Mouse (Mus musculus): Measurements from ENCODE around the gene Gm48552.

Gene Gm48552

GRCm38 (mm10) chr10:81419111-81419928, 30.5 kb downstream of the Gm48552 start:
- no peak for DNase-seq (ENCODE audit: low spot score in 2 of 2)

GRCm38 (mm10) chr10:81420191-81420767, 31.5 kb downstream of the Gm48552 start:
- DNase-seq (ENCODE audit: low spot score in 2 of 2): peak in 1 of 2 experiments; percentile 20

DNA sequence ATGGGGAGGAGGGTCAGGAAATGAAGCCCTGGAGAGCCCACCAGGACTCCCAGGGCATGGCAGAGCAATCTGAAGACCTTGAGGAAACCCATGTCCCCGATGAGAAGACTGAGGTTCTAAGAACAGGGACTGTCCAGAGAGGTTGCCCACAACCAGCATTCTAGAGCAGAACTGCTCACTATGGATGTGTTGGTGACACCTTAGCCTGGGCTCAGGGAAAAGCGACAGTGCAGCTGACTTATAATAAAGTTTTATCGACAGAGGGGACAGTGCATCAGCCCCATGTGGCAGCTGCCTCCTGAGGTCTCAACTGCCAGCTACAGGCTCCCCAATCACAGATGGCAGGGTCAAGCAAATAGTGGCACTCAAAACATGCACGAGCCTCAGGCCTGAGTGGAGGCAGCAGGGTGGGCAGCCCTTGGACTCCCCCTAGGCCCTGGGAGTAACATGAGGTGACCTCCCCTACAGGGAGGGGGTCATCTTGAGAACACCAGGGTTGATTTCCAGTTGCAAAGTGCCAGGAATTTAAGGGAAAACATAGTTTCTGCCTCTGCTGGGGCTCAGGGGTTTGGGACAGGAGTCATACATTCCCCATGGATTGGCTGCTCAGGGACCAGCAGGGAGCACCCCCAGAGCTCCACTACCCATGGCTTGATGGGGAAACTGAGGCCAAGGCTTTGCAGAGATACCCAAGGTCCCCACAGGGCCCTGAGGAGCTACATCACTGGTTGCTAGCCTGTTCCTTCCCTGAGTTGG, 32.4 kb downstream of the Gm48552 start:
- DNase-seq (ENCODE audit: low spot score in 2 of 2): peak; percentile 2 to 9

- DNase-seq (ENCODE audit: low spot score in 2 of 2): peak; percentile 56
Observed at GRCm38 (mm10) chr10:81421797-81422100, 32.9 kb downstream of the Gm48552 start.

GRCm38 (mm10) chr10:81422191-81422590, 33.4 kb downstream of the Gm48552 start:
- peak; percentile 20 to 27 for DNase-seq (ENCODE audit: low spot score in 2 of 2)

- peak in 1 of 2 experiments; percentile 3 for DNase-seq (ENCODE audit: low spot score in 2 of 2)
Observed at GRCm38 (mm10) chr10:81422661-81423217, 33.9 kb downstream of the Gm48552 start.

DNA sequence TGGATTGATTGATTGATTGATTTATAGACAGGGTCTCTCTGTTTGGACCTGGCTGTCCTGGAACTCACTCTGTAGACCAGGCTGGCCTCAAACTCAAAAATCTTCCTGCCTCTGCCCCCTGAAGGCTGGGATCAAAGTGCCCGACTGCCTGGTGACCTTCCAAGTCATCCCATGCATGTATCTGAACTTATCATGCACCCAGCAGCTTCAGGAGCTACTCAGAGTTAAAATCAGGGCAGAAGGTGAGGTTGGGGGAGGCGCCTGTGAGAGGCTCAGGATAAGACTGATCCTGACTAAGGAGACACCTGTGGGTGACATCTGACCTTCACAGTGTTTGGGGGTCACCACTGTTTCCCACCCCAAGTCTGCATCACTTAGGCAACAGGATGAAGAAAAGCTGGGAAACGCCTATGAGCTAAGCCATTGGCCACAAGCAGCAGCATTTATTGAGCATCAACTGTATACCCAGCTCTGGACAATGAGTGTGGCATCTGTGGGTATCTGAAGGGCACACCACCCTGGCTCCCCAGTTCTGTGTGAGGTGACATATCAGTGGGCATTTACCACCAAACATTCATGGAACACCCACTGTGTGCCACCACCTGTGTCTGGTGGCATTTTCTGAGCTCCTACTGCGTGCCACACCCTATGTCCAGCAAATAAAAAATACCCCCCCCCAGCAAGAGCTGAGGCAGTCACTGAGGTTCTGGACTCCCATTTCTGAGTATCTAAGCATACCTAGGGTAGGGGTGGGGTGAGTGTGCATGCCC, 34.9 kb downstream of the Gm48552 start:
- DNase-seq (ENCODE audit: low spot score in 2 of 2): peak in 1 of 2 experiments; percentile 7

- DNase-seq (ENCODE audit: low spot score in 2 of 2): peak; percentile 79 to 82
Observed at GRCm38 (mm10) chr10:81424246-81425051, 35.6 kb downstream of the Gm48552 start.

DNA sequence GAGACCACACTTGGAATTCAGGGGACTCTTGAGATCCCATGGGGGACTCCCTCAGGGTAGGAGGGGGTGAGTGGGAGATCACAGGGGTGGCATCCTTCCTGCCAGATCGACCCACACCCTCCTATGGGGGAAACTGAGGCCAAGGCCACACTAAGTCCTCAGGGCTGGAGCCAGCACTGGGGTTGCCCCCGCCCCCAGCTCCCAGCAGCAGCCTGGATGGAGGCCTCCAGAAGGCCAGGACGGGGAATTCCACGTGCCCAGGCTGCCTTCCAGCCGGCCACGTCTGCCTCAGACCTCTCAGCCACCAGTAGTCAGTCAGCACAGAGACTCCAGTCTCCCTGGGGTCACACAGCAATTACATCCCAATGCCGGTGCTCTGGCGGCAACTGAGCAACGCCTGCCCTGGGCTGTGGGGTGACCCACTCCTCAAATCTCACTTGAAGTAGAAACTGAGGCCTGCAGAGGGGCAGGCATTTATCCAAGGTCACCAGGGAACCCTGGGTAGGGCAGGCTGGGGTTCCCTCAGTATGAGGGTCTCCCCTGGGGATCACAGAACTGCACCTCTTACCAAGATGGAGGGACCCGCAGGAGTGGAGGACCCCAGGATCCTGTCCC, 36.5 kb downstream of the Gm48552 start:
- DNase-seq (ENCODE audit: low spot score in 2 of 2): peak; percentile 69 to 71

DNA sequence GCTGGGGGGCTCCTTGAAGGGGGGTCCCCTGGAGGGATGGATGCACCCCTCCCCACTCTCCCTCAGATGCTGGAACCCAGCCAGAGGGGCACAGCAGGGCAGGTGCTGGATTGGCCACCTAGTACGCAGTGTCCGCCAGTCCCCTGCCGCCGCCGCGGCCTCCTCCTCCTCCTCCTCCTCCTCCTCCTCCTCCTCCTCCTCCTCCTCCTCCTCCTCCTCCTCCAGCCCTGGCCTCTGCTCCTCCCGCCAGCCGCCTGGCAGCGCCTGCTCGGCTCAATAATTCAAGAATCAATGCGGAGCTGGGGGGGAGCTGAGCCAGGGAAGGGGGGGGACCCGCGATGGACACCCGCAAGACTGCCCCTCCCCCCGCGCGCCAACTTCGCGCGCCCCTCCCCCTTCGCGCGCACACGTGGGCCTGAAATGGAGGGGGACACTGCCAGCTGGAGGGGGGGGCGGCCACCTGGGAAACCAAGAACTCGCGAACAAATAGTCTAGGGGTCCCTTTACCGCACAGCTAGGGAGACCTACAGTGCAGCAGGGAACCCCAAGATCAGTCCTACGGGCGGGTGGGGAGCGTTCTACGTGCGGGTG, 37.4 kb downstream of the Gm48552 start:
- DNase-seq (ENCODE audit: low spot score in 2 of 2): peak; percentile 22 to 26

GRCm38 (mm10) chr10:81426897-81427296, 38.1 kb downstream of the Gm48552 start:
- peak; percentile 67 to 71 for DNase-seq (ENCODE audit: low spot score in 2 of 2)

DNA sequence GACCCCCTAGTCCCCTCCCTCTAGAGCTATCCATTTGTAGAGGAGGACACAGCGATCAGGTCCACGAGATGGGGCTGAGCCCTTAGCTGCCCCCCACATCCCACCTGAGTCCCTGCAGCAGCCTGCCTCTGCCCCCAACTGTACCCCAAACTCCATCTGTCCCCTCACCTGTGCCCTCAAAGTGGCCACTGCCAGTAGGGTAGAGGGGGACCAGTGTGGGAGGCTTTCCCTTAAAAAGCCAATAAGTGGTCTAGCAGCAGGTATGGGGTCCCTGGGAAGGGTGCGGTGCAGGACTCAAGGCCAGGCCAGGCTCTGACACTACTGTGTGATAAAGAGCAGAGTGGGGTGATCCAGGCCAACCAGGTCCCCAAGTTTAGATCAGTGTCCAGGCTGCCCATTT, 38.5 kb downstream of the Gm48552 start:
- DNase-seq (ENCODE audit: low spot score in 2 of 2): no peak

GRCm38 (mm10) chr10:81427804-81428506, 39.1 kb downstream of the Gm48552 start:
- DNase-seq (ENCODE audit: low spot score in 2 of 2): peak in 1 of 2 experiments; percentile 8

DNA sequence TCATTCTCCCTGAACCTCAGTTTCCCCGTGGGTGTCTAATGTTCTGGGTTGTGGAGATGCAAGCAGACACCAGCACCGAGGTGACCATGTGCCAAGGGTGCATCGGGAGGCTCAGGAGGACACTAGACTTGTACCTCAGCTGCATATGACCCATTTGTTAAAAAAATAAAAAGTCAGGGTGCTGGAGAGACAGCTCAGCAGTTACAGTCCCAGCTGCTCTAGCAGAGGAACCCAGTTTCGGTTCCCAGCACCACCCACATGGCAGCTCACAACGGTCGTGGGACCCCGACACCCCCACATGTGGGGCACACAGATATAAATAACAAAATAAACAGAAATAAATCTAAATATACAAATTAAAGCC, 39.7 kb downstream of the Gm48552 start:
- DNase-seq (ENCODE audit: low spot score in 2 of 2): no peak

DNA sequence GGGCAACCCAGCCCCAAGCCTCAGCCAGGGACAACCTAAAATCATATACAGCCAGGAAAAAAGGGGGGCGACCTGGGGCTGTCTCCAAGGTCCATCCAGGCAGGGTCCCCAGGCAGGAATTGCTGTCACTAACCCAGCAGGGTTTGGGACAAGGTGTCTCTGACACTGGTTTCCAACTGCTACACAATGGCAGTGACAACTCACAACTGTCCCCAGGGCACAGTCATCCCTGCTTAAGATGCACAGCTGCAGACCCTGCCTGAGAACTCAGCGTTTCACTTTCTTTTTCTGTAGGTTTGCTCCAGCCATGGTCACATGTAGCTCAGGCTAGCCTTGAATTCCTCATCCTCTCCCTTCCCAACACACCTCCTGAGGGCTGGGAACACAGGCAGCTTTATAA, 40.3 kb downstream of the Gm48552 start:
- peak in 1 of 2 experiments; percentile 21 for DNase-seq (ENCODE audit: low spot score in 2 of 2)

GRCm38 (mm10) chr10:81429605-81430061, 40.8 kb downstream of the Gm48552 start:
- DNase-seq (ENCODE audit: low spot score in 2 of 2): peak; percentile 93

- peak; percentile 90 for DNase-seq (ENCODE audit: low spot score in 2 of 2)
Observed at GRCm38 (mm10) chr10:81430141-81430830, 41.5 kb downstream of the Gm48552 start.

DNA sequence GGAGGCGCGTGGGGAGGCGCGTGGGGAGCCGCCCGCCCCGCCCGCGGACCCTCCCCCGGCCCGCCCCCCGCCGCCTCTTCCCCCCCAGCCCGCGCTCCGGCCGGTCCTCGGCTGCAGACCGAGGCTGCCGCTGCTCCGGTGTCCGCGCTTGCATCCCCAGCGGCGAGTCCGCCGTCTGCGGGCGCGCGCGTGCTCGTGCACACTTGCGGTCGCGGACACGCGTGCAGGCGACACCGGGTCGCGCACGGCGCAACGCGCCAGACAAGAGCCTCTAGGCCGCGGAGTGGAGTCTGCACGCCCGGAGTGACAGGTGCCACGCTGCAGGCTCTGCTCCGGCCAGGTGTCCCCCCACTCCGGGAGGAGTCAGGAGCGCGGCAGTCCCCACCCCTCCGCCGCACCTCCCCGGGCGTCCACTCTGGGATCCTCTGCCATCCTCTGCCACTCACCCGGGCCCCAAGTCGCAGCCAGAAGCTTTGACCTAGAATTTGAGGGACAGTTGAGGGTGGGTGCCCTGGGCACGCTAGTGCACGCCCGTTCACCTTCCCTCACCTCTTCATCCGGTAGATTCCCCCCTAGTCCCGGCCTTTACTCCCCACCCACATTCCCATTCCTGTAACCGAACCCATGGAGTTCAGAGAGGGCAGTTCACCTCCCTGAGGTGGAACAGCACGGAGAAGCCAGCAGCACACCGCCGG, 42.2 kb downstream of the Gm48552 start:
- peak; percentile 65 to 69 for DNase-seq (ENCODE audit: low spot score in 2 of 2)

Measured in heart, adult 9 months (tissue).